Mouse (Mus musculus): ENCODE data around the gene Ccnk. TPM values are rescaled to one million over a fixed set of nuclear protein-coding genes. Genes with fewer than 3 reads are reported as not detected.

The Ccnk gene
- polyA plus RNA-seq (2017; shearing (Covaris generic)): 1 to 10 TPM; 1.6 to 5.3 TPM

DNA sequence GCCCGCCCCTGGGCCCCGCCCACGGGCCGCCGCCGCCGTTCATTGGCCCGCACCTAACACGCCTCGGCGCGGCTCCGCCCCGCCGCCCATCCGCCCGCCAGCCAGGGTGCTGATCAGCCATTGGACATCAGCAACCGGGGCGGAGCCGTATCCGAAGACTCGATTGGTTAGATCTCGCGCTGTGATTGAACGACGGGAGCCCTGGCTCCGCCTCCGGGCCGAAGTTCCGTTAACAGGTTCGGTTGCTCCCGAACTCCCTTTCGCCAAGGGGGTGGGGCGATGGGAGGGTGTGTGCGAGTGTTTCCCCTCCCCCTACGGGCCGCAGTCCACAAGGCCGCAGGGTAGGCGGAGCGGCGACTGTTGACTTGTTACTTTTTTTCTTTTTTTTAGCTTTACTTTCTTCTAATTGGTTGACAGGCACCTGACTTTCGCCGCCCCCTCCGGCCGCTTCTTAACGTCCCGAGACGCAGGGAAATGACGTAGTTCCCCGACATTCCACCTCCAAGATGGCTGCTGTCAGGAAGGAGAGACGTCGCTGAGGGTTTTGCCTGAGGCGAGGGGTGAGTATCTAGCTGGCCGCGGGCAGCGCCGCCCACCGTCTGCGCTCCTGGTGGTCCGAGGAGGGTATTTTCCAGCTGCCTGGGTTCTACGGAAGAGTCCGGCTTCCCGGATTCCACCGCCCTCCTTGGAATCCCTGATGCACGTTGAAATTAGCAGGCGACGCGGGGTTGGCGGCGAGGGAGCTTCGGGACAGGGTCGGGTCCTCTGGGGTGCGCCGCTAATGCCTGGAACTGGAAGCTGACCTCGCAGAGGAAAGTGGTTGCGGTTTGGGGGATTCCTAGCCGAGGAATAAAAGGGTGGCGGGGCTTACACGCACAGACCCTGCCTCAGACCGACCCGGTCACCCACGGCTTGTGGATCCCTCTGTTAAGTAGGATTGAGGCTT, at the start of gene Ccnk:
TSS of gene Ccnk (plus strand) at position 259 of the 946 bp plus-strand sequence.
- ATAC-seq: peak; percentile 88

DNA sequence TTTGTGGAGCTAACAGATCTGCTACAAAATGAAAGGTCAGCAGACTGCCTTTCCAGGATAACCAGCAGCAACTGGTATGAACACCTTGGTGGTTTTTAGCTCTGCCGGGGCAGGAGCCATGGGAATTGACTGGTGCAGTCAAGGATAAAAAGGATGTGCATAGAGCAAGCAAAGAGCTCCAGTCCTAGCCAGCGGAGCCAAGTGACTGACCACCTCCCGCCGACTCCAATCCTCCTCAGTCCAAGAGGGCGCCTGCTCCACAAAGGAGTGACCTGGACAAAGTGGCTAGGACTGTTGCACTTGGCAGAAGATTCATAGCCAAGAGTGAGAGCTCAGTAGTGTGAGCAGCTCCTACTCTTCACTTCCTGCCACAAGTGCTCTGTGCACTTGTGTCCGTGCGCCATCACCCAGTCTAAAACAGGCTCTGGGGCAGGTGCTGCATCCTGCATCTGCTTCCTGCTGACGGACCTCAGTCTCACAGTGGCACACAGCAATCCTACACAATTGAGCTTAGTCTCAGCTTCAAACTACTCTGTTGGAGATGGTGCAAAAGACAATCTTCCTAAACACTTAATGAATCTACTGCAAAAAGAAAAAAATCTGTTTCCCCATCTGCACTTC, 46.8 kb upstream of the Ccnk start:
- no peak for ATAC-seq

DNA sequence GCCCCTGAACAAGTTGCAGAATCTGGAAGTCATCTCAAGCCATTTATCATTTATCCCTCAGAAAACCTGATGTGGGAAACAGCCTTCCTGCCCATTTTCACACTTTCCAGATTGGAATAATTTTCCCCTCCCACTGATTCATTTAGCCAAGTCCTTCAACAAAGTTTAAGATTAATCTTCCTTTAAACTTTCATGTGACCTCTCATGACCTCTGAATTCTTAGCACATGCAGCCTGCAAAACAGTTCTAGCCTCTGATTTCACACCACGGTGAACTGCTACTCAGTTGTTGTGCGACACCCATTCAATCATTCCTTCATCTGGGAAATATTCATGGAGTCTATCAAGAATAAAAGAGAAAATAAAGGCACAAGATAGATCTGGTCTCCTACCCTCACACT, 46.2 kb upstream of the Ccnk start:
- no peak for ATAC-seq

DNA sequence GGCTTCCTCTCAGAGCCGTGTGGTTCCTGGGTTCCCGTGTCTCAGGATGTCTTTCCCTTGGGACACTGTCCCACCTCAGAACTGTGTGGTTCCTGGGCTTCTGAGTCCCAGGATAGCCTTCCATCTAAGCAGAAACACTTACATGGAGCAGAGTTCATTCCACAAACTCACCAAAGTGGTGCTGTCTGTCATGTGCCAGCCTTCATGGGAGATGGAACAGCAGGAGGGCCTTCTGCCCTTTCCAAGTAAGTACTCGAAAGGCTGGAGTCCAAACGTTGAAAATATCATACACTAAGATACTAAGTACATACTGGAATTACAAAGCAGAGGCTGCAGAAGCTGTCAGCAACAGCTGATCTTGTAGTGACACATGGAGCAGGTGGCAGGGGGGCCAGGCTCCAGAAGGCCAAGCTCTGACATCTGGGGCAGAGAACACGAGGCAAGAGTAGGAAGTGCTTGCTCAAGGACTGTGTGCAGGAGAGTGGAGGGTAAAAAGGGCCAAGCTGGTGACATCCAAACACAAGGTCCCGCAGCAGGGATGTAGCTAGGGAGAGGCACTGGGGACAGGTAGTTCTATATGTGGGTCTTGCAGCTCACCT, 43.7 kb upstream of the Ccnk start:
- no peak for ATAC-seq

DNA sequence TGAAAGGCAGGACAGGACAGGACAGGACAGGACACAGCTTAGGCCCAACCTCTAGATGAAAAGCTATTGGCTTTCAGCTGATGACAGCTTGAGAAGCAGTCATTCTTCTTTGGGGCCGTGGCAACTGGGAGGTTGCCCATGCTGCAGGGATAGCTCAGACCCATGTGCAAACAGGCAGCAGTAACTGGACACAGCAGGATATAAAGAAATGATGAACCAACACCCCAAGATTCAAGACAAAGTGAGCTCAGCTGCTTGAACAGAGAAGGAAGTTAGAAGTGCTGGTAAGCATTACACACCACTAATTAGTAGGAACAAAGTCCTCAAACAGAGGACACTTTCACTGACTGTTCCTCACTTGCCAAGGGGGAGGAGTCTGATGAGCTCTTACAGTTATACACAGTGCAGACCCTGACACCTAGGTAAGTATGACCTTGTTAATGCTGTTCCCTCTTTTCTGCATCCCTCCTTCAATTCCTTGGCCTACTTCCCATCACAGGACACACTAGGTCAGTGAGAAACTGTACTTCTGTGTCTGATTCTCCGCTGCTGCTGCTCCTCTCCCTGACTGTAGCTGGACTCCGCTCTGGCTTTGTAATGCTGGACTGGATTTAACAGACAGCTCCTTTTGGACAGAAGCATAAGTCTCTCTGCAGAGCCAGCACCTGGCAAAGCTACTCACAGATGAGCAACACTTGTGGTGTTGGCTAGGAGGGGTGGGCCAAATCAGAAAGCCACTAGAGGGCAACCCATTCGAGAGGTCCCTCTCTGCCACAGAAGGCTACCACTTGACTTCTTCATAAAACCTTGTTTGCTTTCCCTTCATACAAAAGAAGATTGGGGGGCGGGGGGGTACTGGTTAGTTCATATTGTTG, 35.5 kb upstream of the Ccnk start:
- ATAC-seq: no peak

DNA sequence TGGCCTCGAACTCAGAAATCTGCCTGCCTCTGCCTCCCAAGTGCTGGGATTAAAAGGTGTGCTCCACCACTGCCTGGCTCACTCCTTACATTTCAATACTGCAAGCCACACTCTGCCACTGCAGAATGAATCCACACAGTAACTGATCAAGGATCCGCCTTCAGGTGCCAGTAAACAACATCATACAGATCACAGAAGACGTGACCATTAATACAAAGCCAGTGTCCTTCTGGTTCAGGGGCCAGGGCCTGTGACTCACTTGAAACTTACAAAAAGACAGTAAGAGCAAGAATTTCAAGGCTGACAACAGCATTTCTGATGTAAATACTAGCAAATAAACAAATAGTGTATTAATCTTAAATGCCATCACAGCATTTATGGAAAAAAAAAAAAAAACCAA, 34.2 kb upstream of the Ccnk start:
- no peak for ATAC-seq

DNA sequence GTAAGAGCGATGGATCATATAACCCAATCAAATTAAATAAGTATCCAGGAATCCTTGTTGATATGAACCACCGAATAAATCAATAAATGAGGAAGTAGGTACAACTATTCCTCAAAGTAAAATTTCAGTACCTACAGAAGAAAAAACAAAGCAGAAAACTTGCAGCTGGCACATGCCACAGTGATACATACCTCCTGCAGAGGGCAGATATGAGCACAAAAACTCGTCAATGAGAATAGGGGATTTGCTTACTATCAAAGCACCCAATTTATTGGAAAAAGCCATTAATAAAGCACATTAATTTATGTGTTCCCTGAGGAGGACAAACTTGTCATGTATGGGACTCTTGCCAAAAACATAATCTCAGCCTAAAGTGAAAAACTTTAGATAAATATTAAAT, 29.6 kb upstream of the Ccnk start:
- ATAC-seq: no peak

DNA sequence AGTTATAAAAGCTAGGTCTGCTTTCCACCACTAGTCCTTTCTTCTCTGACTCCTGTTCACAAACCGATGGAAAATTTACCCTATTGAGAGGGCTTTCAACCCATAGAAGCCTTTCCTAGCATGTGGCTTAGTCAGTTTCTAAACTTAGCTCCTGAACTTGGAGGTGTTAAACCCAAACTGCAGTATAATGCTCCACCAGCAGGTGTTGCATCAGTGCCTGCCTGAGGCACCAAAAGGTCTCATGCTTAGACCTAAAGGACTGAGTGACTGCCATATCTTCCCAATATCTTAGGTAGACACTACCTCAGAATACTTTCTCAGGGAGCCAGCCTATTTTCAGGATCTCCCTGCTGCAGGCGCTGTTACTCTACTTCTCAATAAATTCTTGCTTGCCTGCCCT, 26.6 kb upstream of the Ccnk start:
- ATAC-seq: no peak

DNA sequence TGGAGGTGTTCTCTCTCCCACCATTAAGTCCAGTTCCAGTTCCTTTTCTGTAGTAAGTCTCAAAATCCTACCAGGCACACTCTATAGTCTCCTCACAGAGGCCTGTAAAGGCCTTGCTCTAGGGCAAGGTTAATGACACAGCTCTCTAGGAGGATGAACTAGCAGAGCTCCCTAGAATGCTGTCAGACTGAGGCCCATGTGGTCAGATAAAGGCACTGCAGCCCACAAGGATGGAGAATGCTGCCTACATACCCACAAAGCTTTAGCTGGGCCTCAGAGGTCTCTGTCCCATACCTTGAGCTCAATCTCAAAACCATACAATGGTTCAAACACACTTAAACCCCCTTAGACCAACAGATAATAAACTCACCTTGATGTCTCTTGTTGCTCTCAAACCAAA, 19.5 kb upstream of the Ccnk start:
- ATAC-seq: no peak

DNA sequence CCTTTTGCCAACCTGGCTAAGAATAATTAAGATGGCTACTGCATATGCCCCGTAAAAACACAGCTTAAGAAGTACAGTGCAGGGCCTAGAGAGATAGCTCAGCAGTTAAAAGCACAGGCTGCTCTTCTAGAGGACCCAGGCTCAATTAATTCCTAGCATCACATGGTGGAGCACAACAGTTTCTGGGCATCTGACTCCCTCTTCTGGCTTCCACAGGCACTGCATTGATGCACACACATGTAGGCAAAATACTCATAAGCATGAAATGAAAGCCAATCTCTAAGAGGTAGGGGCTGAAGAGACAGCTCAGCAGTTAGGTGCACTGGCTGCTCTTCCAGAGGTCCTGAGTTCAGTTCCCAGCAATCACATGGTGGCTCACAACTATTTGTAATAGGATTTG, 17.3 kb upstream of the Ccnk start:
- ATAC-seq: no peak

DNA sequence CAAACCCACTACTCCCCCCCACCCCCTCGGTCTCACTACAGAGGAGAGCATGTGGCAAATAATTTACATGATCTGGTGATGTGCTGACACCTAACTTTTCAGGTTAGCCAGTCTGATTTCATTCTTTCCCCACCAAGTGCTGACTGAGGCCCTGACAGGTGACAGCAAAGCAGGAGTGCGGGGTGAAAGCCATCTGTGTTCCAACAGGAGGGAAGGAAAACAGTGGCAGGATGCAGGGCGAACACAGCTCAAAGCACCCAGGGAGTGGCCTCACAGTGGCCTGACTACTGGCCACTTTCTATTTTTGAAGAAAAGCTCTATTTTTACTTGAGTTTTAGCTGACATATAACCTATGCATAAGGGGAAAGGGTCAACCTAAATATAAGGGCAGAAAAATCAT, 15.7 kb upstream of the Ccnk start:
- ATAC-seq: no peak

DNA sequence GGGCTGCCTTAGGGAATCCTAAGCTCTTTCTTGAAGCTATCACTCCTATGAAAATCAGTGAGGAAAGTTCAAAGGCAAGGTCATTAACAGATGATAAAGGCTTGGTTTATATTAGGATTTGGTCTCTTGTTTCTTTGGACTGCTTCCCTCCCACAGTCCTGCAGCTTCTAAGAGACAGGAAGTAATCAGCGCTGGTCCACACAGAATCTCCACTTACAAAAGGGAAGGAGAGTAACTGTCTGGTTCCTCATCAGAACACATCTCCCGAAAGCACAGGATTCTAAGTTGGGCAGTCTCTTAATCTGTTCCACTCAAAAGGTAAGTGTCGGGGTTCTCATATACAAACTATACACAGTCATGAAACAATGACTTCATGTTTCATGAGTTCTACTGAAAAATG, 10.5 kb upstream of the Ccnk start:
- ATAC-seq: no peak

DNA sequence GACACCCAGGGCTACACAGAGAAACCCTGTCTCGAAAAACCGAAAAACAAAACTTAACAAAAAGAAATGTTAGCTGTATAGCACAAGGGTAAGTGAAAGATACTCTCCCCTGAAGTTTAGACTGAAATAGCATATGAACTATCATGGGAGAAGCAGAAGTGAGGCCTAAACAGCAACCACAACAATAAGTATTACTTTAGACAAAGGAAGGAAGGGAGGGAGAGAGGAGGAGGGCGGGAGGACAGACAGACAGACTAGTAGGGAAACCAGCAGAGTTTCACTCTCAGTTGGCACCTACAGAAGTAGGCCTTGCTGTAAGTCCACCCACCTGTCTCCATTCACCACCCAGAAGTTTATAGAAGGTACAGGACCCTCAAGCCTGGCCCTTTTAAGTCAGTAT, 8.9 kb upstream of the Ccnk start:
- ATAC-seq: no peak

DNA sequence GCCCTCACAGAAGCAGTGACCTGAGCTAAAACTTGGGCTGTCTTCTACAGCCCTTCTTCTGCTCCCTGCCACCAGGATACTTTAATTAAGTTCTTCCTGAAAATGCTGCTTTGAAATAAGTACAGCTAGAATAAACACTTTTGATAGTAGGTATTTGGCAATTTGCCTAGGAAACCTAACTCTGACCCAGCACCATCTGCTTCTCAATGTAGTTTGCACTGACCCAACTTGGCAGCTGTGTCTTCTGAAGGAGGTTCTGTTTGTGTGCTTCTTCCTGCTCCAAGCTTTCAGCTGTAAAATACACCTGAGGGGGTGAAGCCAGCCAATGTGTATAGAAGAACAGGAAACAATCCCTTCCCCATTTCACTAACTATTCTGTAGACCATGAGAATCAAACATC, 8.0 kb upstream of the Ccnk start:
- no peak for ATAC-seq

DNA sequence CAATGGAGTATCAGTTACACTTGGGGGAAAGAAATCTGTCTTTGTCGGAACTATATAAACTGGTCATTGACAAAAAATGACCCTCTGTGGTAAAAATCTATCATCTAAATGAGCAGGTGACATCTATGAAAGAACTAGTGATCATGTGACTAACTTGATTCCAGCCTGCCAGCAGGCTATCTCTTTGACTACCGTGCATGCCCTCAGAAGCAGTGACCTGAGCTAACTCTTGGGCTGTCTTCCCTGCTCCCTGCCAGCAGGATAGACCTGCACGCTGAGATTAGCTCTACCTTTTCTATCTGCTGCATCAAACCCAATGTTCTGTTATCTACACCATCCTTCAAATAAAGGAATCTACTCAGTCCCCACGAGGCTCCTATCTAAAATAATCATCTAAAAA, 6.7 kb upstream of the Ccnk start:
- no peak for ATAC-seq

DNA sequence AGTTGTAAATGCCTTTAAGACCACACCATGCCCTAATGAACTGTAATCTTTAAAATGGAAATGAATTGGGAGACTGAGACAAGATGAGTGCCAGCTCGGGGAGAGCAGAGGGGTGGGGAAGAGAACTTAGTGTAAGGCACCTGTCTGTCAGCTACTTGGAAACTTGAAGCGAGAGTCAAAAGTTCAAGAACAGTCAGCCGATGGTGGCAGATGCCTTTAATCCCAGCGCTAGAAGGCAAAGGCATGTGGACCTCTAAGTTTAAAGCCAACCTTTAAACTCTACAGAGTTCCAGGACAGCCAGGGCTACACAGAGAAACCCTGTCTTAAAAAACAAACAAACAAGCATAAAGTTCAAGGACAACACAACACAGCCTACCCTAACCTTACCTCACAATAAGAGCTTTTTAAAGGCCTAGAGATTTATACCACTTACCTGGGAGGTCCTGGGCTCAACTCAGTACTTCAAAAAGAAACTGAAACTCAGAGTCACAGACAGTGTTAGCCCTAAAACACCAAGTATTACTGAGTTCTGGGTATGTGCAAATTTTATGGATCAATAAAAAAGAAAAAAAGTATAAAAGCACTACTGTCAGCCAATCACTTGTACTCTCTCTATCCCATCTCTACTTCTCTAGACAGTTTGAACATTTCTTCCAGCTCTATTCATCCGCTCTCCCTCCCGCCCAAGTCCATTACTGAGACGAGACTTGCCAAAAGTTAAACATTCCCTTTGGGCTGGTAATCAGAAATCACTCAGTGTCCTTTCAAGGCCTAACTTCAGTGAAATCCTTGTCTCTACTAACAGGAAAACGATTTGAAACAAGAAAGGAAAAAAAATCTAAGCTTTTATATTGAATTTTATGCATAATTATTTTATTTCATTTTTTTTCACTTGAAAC, 4.5 kb upstream of the Ccnk start:
- no peak for ATAC-seq

DNA sequence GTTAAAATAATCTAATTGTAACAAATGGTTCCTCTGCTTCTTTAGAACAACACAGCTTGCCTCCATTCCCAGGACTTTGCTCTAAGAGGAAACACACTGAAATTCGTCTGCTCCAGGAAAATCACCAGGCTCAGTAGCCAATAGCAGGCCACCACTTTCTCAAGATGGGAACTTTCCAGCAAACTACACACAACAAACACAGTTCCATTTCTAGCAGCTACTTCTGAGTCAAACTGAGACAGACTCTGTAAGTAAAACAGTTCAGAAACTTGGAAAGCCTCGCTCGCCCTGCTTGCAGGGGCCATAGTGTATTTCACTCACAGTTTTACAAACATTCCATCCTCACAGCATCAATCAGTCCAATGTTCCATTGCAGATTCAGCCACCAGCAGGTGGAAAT, 3.0 kb upstream of the Ccnk start:
- ATAC-seq: no peak

DNA sequence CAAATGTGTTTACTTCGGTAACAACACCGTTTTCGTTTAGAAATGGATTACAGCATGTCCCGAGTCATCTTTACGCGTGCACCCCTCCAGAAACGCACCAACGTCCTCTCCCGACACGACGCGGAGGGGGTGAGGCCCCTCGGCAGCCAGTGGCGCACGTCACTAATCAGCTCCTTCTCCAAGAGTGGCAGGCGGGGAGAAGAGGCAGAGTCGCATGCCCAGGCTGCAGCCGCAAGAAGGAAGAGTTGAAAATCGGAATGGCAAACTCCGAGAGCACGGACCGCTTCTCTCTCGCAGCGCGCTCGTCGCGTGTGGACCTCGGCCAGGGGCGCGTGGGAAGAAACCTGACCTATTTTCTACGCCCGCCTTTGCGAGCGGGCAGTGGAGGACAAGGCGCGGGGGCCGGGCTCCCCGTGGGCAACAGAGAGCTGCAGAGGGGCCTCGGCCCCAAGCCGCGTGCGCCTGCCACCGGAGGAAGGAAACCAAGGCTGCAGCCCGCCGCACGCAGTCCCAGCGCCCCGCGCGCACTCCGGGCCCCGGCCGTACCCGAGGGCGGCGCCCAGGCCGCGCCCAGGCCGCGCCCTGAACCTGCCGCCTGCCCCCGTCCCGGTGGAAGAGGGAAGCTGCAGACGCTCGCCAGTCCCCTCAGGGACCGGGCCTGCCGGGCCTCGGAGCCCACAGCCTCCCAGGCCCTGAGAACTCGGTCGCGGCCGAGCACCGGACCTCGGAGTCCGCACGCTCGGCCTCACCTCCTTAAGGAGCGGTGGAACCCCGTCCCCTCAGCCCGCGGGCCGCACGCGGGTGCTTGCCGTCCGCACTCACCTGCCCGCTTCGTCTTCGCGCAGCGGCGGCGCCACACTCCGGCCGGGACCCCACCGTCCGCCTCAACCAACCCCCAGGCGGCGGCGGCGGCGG, 791 bp upstream of the Ccnk start:
- ATAC-seq: peak; percentile 30

DNA sequence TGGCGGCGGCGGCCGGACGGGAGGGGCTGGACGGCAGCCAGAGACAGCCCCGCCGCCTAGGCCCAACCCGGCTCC, 296 bp upstream of the Ccnk start, which contains the start of gene Setd3:
TSS of gene Setd3 (minus strand) at position 69 of the 75 bp plus-strand sequence.
- ATAC-seq: no peak

DNA sequence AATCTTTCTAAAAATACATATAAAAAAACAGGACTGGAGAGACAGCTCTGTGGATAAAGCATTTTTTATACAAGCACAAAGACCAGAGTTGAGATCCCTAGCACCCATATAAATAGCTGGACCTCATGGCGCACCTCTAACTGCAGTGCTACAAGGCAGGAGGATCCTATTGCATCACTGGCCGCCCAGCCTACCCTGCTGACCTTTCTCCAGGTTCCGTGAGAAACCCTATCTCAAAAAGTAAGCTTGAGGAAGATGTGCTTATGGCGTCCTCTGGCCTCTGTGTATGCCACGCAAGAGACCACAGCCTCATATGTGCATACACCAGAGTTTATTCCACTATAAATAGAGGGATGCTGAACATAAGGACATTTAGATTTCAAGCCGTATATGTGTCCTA, 2.3 kb downstream of the Ccnk start:
- no peak for ATAC-seq

DNA sequence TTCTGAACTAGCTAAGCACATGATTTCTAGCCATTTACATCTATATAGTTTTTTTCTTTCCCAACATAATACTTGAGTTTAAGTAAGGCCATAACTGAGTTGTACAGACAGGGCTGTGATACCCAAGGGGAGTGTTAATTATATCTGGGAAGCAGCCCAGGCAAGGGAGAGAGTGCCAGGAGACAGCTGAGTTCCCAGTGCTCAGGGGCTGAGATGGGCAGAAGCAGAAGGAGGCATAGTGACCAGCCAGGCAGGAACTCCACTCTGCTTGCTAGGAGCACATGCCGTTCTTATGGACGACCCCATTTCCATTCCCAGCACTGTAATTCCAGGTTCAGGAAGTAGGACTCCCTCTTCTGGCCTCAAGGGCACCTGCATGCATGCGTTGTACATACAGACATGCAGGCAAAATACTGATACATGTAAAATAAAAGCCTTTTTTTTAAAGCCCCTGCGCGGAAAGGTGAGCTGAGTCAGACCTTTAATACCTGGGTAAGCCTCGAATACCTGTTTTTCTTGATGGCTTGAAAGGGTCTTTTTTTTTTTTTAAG, 8.2 kb downstream of the Ccnk start:
- ATAC-seq: no peak
